Mouse (Mus musculus): ENCODE measurements around the gene Aspscr1.

Gene Aspscr1

DNA sequence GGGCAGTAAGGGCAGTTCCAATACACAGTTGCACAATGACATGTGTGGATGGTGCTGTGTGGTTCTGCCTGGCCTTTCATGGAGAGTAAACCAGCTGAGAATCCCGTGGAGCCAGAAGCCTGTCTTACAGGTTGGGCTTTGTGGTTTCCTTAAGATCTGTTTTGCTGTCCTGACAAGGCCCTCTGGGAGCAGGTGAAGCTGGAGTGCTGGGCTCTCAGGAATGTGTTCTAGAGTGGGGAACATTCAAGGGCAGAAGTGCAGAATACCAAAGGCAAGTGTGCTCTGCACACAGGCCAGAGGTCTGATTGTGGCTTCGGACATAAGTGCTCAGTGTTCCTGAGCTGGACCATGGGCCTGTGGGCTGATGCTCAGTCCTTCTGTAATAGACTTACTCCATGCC is 11.9 kb downstream of the Aspscr1 start:
- no peak for DNase-seq

DNA sequence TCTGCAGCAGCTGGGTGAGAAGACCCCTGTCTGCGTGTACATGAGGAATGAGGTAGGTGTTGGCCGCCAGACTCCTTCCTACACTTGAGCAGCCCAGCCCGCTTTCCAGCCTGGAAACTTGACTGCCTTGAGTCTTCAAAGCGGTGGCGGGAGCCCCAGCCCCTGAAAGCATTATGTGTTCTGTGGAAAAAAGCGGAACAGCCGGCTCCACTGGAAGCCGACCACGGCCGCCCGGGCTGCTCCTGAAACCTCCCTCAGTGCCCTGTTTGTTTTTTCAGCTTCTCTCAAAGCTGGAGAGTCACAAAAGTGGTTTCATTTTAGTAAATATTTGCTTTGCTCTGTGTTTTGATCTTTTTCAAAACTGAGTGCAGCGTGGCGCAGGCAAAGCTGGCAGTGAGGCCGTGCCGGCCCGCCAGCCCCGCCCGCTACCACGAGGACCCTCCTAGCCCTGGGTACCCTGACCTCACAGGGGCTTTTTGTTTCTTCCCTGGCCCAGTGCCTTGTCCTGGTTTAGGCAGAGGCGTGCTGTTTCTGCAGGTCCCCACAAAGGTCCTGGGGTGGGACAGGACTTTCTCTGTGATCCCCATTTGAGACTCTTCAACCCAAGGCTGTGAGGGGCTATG is 14.0 kb downstream of the Aspscr1 start:
- DNase-seq: no peak

DNA sequence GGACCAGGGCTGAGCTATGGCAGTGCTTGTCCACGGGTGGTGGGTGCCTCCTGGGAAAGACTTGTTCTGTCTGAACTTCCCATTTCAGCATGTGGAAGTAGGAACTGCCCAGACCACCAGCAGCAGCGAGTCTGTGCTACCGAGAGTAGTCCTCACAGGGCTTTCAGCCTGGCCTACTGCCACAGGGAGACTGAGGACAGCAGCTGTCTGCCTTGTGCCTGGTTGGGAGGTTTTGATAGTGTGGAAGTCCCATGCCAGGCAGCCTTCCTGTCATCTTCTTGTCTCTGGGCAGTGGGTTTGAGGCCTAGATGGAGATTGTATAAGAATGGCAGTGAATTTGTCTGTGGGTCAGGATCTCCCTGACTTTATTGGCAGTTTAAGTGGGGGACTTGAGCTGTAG is 16.6 kb downstream of the Aspscr1 start:
- DNase-seq: no peak

DNA sequence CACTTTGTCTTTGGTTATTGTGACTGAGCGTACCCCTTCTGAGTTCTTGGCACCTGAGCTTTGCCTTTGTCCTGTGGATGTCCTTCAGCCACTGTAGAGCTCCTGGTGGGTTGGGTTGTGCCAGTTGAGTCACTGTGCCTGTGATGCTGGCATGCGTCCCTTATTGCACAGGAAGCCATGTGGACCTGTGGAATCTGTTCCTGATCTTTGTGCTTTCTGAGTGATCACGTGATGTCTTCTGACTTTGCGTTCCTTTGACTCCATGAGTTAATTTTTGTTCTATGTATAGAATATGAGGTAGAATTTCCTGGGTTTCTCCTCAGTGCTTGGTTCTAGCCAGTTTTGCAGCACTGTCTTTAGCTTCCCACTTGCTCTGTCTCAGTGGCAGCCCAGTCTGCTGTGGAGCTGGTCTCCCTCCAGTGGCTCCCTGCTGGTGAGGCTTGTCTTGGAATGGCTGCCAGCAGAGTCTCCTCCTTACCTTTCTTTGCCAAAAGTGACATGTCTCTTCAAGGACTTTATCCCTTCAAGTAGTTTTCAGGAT is 19.8 kb downstream of the Aspscr1 start:
- no peak for DNase-seq

DNA sequence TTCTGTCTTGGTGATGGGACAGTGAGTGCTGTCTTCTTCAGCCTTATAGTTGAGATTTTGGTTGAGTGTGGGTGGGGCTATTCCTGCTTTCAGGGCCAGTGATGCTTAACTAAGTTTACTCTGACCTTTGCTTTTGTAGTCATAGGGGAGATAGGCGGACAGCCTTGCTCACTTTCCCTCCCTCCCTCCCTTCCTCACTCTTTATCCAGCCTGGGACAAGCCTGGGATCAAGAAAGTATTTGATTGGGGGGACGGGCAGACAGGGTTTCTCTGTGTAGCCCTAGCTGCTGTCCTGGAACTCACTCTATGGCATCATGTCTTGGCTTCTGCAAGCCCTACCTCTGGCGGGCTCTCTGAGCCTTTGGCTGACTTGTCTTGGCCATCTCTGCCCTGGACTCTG is 20.7 kb downstream of the Aspscr1 start:
- no peak for DNase-seq

DNA sequence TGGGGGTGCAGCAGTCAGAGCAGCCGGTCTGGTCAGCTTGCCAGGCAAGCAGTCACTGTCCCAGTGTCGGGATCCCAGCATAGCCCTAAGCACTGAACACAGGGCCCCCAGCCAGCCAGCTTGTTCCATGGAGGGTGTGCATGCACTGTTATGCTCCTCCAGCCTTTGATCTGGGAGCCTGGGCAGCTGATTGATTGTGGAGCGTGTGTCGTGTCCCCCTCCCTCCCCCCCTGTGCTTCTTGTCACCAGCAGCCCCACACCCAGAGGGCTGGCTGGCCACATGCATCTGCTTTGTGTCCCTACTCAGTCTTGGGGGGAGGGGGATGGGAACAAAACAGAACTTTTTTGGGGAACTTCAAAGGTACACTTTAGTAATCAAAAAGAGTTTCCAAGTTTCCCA is 22.4 kb downstream of the Aspscr1 start:
- DNase-seq: peak in 1 of 2 experiments; percentile 40

DNA sequence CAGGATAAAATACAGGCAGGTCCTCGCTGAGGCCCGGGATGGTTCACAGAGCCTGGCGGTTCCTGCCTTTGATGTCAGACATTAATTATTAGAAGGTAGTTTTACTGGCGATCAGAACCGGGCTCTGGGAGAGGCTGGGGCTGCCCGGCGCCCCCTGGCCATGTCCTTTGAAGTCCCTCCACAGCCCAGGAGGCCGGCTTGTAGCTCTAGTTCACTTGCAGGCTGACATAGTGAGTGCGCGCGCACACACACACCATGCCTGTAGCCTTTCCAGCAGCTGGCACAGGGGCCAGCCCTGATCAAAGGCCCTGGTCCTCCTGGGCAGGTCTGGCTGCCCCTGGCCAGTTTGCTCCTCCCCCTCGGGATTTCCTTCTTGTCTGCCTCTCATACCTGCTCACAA is 22.9 kb downstream of the Aspscr1 start:
- no peak for DNase-seq

DNA sequence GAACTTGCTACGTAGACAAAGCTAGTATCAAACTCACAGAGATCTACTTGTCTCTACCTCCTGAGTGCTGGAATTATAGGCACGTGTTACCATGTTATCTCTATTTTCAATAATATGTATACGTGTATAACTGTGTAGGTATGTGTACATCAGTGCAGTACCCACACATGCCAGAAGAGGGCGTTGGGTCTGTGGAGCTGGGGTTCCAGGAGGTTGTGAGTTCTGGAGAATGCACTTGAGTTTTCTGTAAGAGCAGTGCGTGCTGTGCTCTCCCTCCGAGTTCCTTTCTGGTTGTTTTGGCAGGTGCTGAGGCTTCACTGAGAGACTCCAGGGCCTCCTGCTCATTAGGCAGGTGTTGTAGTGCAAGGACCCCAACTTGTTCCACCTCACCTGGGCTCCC is 23.8 kb downstream of the Aspscr1 start:
- peak in 1 of 2 experiments; percentile 49 for DNase-seq

DNA sequence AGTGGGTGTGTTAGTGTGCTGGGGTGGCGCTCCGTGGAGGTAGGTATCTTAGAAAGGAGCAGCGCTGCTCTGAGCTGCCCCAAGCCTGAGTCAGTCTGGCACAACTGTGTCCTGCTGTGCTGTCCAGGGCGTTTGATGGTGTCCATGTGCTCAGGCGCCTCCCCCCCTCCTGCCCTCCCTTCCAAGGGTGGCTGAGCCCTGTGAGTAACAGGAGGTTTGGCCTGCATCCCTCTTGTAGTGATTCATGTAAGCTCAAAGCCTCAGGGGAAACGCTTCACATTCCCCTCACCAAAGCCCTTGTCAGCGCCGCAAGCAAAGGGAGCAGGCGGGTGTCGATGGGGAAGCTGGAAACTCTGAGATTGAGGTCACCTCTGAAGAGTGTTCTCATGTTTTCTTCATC is 25.0 kb downstream of the Aspscr1 start:
- no peak for DNase-seq

DNA sequence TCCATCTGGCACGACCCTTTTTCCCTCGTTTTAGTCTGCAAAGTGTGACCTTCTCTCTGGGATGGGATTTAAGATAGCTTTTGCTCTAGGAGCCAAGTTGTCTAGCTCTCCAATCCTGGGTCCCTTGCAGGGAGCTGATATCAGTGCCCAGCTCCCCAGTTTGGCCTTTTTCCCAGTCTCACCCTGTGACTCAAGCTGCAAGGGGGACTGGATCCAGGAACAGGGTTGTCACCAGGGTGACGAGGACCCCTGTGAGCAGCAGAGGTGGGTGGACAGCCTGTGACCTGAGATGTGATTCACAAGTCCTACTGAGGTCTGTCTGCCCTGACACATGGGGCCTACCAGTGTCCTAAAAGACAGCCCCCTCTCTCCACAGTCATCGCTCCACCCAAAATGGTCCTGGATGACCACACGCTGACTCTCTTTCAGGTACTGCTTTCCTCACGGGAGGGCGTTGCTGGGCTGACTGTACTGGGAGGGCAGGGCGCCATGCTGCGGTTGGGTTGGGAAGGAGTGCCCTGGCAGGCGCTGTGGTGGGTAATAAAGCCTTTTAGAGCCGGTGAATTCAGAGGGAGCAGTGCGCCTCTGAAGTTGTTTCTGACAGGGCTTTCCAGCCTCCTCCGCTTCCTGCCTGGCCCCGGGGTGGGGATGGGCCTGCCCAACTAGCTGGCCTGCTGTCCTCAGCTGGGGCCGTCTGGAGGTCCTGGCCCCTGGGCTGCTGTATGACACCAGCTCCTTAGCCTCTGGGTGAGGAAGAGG is 31.1 kb downstream of the Aspscr1 start:
- DNase-seq: no peak

DNA sequence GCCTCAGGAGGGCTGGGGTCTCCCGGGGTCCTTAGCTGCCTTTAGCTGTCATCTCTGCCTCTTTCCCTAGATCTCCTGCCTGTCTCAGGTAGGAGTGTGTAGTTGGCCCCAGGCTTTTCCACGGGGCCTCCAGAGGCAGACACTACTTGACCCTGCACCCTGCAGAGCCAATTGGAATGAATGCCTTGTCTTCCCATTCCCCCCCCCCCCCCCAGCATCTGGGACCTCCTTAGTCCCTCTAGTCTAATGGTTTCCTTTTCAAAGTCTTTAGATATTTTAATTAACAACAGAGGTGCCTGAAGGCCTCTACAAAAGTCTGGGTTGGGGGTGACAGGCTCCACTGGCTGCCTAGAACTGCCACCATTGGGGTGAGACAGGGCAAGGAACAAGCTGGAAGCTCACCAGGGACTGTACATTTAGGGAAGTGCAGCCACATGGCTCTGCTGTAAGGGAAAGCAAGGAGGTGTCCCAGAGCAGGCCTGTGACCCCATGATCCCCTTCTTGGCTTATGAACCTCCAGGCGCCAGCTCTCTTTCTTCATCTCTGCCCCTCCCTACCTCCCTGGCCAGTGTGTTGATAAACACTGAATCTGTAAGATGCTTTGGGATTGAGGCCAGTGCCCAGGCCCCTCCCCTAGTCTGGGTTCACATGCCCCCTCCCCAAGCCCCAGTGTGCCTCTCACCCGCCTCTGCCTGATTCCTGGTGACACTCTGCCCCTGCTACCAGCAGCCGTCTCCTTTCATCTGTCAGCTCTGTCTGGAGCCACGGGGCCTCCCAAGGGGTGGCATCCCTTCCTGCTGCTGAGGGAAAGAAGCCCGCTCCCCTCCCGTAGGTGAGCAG is 31.9 kb downstream of the Aspscr1 start:
- no peak for DNase-seq

DNA sequence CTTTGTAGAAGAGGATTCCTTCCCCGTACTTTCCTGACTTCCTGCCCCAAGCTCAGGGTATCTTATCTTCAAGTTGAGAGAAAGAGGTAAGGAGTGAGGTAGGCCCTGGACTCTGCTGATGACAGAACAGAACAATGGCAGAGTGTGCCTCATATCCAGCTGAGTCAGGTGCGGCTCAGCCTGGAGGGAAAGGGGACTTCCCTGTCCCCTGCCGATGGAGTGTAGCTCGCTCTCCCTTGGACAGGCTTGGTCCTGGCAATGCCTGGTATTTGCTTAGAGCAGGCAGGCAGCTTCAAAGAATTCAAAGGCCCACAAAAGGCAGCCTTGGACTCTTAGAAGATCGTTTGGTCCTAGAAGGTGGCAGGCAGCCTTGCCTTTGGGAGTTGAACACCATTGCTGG is 33.3 kb downstream of the Aspscr1 start:
- DNase-seq: no peak

DNA sequence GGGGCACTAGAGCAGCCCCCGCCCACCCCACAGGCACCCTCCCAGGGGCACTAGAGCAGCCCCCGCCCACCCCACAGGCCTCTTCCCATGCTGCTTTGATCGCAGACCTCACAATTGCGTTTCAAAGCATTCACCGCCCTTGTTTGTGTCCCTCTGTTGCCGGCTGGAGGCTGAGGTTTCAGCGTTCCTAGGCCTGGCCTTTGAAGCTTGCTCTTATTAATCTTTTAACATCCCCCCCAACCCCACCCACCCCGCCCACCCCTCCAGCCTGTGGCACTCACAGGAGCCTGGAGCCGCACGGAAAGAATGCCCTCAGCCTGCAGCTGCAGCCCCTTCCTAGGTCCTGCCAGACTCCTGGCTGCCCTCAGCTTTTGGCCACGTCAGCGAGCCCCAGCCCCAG is 34.5 kb downstream of the Aspscr1 start:
- no peak for DNase-seq

DNA sequence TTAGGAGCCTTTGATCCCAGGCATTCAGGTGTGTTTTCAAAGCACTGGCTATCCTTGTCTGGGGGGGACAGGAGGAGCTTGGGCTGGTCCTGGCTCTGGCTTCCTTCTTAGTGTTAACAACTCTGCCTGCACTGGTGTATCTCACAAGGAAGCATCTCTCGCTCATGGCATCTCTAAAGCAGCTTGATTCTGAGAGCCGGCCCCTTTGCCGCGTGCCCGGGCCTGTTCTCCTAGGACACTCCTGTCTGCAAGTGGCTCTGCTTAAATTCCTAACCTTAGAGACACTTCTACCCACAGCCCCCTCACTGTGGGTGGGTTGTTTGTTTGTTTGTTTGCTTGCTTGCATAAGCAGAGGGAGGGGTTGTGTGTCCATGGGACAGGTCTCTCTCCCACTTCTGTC is 35.2 kb downstream of the Aspscr1 start:
- DNase-seq: no peak

DNA sequence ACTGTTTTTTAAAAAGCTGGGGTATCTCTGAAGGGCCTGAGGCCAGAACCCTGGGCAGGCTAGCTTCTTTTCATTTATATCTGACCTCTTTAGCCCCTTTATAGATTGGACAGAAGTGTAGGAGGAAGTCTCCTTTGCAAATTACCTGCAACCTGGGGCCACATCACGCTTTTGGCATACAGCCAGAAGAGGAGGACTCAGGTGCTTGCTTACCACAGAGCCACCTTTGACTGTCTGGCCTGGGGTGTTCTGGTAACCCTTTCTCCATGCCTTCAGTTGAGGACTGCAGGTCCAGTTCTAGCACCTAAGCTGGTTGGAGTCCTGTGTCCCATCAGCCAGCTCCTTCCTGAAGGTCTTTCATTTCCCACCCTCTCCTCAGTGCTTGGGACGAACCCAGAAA is 36.8 kb downstream of the Aspscr1 start:
- no peak for DNase-seq

DNA sequence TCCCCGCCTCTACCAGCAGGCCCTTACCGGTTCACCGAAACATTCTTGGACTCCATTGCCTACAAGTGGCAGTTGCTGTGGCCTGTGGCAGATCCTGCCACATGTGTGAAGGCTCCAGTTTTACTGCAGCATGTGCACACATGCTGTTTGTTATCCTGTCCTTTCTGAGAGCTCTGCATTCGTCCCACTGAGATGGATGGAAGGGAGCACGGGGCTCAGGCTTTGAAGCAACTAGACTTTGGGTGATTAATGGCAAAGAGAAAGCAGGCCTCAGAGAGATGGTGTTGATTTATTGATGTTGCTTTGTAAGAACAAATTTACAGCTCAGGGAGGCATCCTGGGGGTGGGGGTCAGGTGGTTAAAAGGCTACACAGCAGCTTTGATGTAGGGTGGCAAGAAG is 37.9 kb downstream of the Aspscr1 start:
- no peak for DNase-seq

DNA sequence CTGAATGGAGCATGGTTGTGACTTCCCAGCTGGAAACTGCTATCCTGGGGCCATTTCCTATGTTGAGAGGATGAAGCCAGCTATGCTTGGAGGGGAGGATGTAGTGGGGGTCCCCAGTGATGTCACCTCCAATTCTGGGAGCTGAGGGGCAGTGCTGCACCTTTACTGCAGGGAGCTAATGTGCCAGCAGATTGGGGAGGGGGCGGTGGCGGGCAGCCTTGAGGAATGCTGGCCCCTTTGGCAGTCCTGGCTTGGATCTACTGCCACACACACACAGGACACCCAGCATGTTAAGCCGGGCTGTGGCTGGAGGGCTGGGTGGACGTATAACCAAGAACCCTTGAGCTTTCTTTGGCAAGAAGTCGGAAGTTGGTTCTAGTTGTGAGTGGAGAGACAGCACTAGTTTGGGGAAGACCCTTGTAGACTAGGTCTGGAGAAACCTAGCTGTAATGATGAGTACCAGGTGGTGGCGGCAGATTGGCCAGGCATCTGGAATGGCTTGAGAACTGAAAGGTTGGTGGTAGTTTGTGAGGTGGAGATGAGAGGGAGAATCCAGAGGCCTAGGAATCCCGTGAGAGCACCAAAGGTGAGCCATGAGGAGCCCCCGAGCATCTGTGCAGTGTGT is 39.3 kb downstream of the Aspscr1 start:
- DNase-seq: no peak

DNA sequence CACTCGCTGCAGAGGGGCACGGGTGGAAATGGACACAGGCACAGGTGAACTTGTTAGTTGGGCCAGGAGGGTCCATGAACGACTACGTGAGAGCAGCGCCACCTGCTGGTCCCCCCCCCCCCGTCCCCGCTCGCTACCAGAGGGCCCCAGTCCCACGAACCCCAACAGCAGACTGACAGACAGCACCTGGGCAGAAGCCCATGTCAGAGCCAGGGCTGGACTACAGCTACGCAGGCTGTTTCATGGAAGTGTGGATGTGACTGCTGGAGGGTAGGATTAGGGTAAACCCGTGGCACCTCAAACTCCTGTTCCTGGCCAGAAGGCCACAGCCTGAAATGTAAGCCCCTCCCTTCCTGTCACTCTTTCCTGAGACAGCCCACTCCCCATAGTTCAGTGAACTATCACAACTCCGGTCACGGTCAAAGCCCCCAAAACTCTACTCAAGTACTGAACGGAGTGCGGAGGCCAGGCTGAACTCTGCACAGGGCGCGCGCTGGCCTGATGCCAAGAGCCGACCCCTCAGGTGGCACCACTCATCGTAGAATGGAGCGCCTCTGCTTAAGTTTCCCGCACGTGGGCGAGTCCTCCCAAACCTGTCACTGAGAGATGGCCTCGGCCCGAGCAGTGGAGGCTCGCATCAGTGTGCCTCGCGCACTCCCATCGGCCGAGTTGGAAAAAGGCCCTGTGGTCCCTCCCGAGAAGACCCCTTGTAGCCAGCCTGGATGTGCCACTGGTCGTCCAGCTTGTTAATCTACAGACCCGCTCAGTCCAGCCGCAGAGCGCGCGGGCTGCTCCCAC is 40.2 kb downstream of the Aspscr1 start:
- DNase-seq: peak; percentile 68 to 74

DNA sequence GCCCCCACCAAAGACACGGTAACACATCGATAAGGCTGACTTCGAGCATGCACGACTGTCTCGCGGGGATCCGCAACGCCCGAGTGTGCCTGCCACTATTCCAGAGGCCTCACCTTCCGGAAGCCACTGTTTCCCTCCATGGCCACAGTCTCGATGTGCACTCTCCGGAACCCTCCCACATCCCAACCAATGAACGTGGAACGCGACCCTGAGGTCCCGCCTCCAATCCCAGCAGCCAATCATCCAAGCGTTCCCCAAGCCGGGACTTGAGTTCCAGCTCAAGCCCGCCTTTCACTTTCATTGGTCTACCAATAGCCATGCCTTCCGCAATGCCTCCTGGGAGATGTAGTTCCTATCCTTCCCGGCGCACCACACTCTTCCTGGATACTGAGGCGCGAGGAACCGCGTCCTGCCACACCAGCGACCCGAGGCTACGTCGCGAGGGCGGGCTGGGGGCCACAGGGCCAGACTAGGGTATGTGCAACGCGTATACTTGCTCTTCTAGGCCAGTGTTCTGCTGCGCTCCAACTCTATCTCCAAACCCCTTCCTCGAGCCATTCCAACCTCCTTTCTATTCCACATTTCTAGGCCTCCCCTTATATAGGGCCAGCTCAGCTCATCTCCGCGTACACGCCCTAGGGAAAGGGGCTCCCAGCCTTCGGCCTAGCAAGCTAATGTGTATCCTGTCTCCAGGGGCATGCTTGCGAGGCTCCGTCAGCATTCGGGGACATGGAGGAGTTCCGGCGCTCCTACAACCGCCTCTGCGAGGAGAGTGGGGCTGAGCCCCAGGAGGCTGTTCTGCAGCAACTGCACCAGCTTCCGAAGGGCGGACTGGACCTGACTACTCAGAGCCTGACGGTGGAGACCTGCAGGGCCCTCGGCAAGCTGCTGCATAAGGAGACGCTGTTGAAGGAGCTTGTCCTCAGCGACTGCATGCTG is 41.1 kb downstream of the Aspscr1 start, which contains the start of the genes Cenpx and Lrrc45:
TSS of gene Cenpx (minus strand) at position 159 of the 939 bp plus-strand sequence.
TSS of gene Lrrc45 (plus strand) at position 346 of the 939 bp plus-strand sequence.
- peak; percentile 96 to 97 for DNase-seq

DNA sequence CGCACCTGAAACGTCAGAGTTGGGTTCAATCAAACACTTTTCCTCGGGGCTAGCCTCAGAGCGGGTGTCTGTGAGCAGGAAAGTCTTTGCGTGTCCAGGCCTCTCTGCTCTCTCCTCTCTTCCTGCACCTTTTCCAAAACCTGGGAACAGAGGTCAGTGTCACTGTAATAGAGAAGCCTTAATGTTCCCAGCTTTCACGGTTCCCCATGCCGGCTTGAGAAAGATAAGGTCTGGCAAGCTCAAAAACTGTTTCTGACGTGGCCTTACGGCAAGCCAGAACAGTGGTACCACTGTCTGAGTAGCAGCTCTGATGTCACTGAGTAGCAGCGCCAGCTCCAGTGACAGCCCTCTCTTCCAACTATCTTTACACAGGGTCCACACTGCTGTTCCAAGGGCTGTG is 41.8 kb downstream of the Aspscr1 start:
- DNase-seq: no peak

DNA sequence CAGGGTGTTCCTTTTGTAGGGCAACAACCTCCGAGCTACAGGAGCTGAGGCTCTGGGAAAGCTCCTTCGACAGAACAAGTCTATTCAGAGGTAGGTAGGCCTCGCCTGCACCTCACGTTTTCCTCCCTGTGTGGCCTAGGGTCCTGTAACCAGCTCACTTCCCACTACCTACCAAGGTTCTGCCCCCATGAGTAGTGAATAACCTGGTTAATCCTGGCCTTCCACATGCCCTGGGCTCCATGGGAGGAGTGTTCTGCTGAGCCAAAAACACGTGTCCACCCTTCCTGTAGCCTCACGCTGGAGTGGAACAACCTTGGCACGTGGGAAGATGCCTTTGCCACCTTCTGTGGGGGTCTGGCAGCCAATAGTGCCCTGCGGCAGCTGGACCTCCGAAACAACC is 42.4 kb downstream of the Aspscr1 start:
- DNase-seq: no peak
